Mouse (Mus musculus) kidney, postnatal 0 days (tissue): ENCODE results near the gene Creb3l4. TPM values are rescaled to one million over a fixed set of nuclear protein-coding genes. Genes with fewer than 3 reads are reported as not detected.

Experiments used
- ATAC-seq: fragments of 200-750 bp; cut with Nextera tagmentation; replicated peaks from 2 replicates; pipeline ENCODE4 v1.8.0; 2017; ENCODE audit warnings: low read depth, moderate number of reproducible peaks, moderate TSS enrichment, moderate library complexity; ENCODE audit not compliant: low FRiP score
- DNase-seq: peaks from one replicate; pipeline ENCODE4 v3.0.0-alpha.2; 2016; ENCODE audit warnings: low spot score
- H3K27ac ChIP-seq: fragments of 300-500 bp; sonication (generic); 2 replicates; pipeline ENCODE4 v1.5.1; 2014; ENCODE audit warnings: mild to moderate bottlenecking
- H3K27me3 ChIP-seq: fragments of 300-500 bp; sonication (generic); 2 replicates; pipeline ENCODE4 v1.6.1; 2014; ENCODE audit warnings: low read length, mixed read lengths; ENCODE audit not compliant: insufficient read depth
- H3K36me3 ChIP-seq: fragments of 300-500 bp; sonication (generic); 2 replicates; pipeline ENCODE4 v1.6.1; 2014; ENCODE audit warnings: low read length, mixed read lengths; ENCODE audit not compliant: insufficient read depth
- H3K4me1 ChIP-seq: fragments of 300-500 bp; sonication (generic); replicated peaks from 2 replicates; pipeline ENCODE4 v1.6.1; 2014; ENCODE audit warnings: antibody characterized with exemption, low read length, mixed read lengths; ENCODE audit not compliant: insufficient read depth
- H3K4me2 ChIP-seq: fragments of 300-500 bp; sonication (generic); 2 replicates; pipeline ENCODE4 v1.6.1; 2014; ENCODE audit warnings: mild to moderate bottlenecking, low read length, moderate library complexity, mixed read lengths
- H3K4me3 ChIP-seq: fragments of 300-500 bp; sonication (generic); replicated peaks from 2 replicates; pipeline ENCODE4 v1.5.1; 2014; ENCODE audit warnings: low read depth, low read length
- H3K9ac ChIP-seq: fragments of 300-500 bp; sonication (generic); 2 replicates; pipeline ENCODE4 v1.6.1; 2014; ENCODE audit warnings: low read depth, low read length
- H3K9me3 ChIP-seq: fragments of 300-500 bp; sonication (generic); replicated peaks from 2 replicates; pipeline ENCODE4 v1.6.1; 2016; ENCODE audit warnings: low read length, inconsistent platforms, mixed read lengths
- CTCF ChIP-seq: IDR thresholded peaks from 2 replicates; pipeline ENCODE4 v1.5.1; 2016; ENCODE audit warnings: antibody characterized with exemption, low read depth, mild to moderate bottlenecking, moderate library complexity
- WGBS: fragments of 180-500 bp; shearing (Covaris S2); extraction: QIAGEN DNeasy Blood & Tissue Kit; methylation state at CpG from one replicate; pipeline ENCODE4 v1.1.7; 2014; 5-methylcytosine and 5-hydroxymethylcytosine counted together
- polyA plus RNA-seq: library from polyadenylated mRNA; unstranded; fragments of >200 nt; fragmentation: Nextera tagmentation; extraction: Ambion mirVana; gene quantifications from 2 replicates; pipeline ENCODE4 v1.2.1, GENCODE M21; 2015

Gene Creb3l4
- polyA plus RNA-seq, 1 experiment from 2014 or later, result 4.0 TPM

DNA sequence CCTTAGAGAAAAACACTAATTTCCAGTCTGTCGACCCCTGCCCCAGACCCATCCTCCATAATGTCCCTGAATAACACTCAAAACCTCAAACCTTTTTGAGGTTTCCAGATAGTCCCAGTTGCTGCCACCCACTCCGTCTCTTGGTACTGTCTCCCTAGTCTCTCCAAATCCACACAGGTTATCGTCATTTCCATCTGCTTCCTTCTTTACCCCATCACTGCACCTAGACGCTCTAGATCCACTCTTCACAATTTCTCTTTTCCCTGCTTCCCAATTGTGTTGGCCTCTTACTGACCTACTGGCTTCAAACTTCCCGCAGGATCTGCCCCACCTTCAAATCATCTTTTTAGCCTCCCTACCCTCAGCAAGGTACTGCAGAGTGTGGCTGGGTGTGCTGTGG lies 22.2 kb downstream of the Creb3l4 start:
- H3K9me3 ChIP-seq, result no peaks in the 10 kb centered on the region
- no peak for ATAC-seq
- 11% methylated on average over 5 of the region's 5 CpGs for WGBS
- TF ChIP-seq CTCF, result no peak
- DNase-seq, result no peak
- H3K36me3 ChIP-seq, result peaks cover 12% of the 10 kb centered on the region
- H3K4me2 ChIP-seq, result peak overlapping the region; percentile 77
- peak overlapping the region; percentile 84 for H3K27ac ChIP-seq
- peak overlapping the region; percentile 73 for H3K9ac ChIP-seq
- H3K27me3 ChIP-seq, result no peaks in the 10 kb centered on the region
- H3K4me3 ChIP-seq, result peak overlapping the region; percentile 51
- H3K4me1 ChIP-seq, result peaks cover 13% of the 10 kb centered on the region; the same call in 1 of the 2 replicates

DNA sequence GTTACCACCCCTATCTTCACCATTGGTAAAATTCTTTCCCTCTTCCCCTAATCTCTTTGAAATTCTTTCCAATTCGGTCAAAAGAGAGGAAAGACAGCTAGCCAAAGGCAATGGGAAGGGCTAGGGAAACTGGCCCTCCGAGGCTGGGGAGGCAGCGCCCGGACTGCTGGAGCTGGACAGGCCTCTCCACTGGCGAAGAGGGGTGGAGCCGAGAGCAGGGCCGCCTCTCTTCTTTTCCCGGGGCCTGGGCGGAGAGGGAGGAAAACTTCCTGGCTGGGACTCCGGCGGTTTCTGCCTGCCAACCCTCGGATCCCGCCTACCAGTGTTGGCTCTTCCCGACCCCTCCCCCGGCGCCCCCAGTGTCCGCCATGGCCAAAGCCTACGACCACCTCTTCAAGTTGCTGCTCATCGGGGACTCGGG lies 22.8 kb downstream of the Creb3l4 start:
- H3K4me2 ChIP-seq, result peak overlapping the region; percentile 77
- no peaks in the 10 kb centered on the region for H3K9me3 ChIP-seq
- peak overlapping the region; percentile 51 for H3K4me3 ChIP-seq
- DNase-seq (peak; percentile 88), ATAC-seq (peak; percentile 76)
- H3K4me1 ChIP-seq, result peaks cover 13% of the 10 kb centered on the region; the same call in 1 of the 2 replicates
- peak overlapping the region; percentile 73 for H3K9ac ChIP-seq
- H3K36me3 ChIP-seq, result peaks cover 12% of the 10 kb centered on the region
- no peaks in the 10 kb centered on the region for H3K27me3 ChIP-seq
- H3K27ac ChIP-seq, result peak overlapping the region; percentile 84
- under 1% methylated on average over 18 of the region's 20 CpGs for WGBS
- no peak; the same call in 1 of the 2 replicates for TF ChIP-seq CTCF

DNA sequence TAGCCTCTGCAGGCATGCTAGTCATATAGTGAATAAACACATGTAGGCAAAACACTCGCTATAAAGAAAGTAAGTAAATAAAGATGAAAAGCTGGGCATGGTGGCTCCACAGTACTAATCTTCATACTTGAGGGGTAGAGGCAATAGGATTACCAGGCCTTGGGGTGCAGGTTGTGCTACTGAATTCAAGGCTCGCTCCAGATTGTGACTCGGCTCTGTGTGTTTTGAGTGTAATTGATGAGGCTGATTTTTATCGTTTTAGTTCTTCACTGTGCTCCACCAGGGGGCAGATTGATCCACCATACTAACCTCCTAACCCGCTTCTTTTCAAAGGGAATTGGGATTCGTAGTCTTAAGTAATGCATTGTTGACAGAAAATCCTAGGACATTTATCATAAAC lies 23.2 kb downstream of the Creb3l4 start:
- Histone ChIP-seq H3K27me3 (no peaks in the 10 kb centered on the region), H3K4me3 (peak overlapping the region; percentile 51), H3K27ac (peak overlapping the region; percentile 84), H3K9me3 (no peaks in the 10 kb centered on the region), H3K4me2 (peak overlapping the region; percentile 77), H3K36me3 (peaks cover 12% of the 10 kb centered on the region), H3K9ac (no peak overlapping the region), H3K4me1 (peaks cover 13% of the 10 kb centered on the region; the same call in 1 of the 2 replicates)
- 8% methylated on average over 6 of the region's 6 CpGs for WGBS
- DNase-seq (peak; percentile 88), ATAC-seq (no peak)
- TF ChIP-seq CTCF, result peak; percentile 84

DNA sequence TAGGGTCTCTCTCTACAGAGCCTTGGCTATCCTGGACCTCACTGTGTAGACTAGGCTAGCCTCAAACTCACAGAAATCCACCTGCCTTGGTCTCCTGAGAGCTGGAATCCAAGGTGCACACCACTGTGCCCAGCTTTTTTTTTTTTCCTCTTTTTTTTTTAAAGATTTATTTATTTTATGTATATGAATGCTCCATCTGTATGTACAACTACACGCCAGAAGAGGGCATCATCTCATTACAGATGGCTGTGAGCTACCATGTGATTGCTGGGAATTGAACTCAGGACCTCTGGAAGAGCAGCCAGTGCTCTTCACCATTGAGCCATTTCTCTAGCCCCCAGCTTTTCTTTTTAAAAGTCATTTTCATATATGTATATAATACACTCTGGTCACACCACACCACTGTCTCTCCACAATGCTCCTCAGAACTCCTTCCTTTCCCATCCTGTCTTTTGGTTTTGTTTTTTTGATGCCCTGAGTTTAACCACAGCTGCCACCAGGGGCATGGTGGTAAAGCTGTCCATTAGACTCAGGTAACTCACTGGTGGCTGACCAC lies 27.4 kb downstream of the Creb3l4 start:
- Histone ChIP-seq H3K27ac (no peak overlapping the region), H3K9ac (no peak overlapping the region), H3K27me3 (no peaks in the 10 kb centered on the region), H3K9me3 (no peaks in the 10 kb centered on the region), H3K4me1 (0 out of 2 replicates have a peak, but pooled peaks cover 8% of the 10 kb centered on the region), H3K4me3 (no peak overlapping the region), H3K36me3 (0 out of 2 replicates have a peak, but pooled peaks cover 6% of the 10 kb centered on the region), H3K4me2 (no peak overlapping the region)
- peak; percentile 46 for TF ChIP-seq CTCF
- DNase-seq, result no peak
- no peak for ATAC-seq
- 39% methylated on average over 1 of the region's 1 CpGs for WGBS

DNA sequence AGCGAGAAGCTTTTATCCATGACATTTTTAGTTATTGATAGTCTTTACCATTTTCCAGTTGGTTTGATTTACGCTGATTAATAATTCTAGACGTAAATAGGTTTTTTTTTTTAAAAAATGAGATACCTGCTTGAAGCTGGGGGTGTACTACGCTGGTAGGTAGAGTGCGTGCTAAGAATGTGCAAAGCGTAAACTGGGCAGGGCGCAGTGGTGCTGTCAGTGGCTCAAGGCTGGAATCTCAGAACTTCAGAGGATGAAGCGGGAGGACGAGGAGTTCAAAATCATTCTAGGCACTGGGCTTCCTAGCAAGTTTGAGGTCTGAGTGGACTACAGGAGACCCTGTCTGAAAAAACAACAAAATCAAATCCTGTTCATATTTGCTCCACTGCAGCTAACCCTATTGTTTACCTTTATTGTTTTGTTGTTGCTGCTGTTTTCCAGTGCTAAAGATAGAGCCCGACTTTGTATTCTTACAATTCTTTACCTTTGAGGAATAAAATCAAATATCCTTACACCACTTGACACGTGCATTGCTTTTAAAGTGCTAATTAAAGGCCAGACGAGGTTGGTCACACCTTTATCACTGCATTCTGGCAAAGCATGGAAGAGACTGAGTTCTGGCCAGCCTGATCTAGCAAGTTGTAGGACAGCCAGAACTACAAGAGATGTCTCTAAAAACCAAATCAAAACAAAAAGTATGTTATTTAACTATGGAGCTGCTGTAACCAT lies 29.2 kb downstream of the Creb3l4 start:
- H3K4me3 ChIP-seq, result peak overlapping the region; percentile 93
- H3K4me2 ChIP-seq, result peak overlapping the region; percentile 64
- WGBS, result 13% methylated on average over 12 of the region's 12 CpGs
- no peak for ATAC-seq
- peak overlapping the region; percentile 19; the same call in 1 of the 2 replicates for H3K9ac ChIP-seq
- 0 out of 2 replicates have a peak overlapping the region, but pooled peaks have one; percentile 15 for H3K27ac ChIP-seq
- H3K27me3 ChIP-seq, result no peaks in the 10 kb centered on the region
- peaks cover 17% of the 10 kb centered on the region; the same call in 1 of the 2 replicates for H3K36me3 ChIP-seq
- H3K4me1 ChIP-seq, result 0 out of 2 replicates have a peak, but pooled peaks cover 7% of the 10 kb centered on the region
- no peaks in the 10 kb centered on the region for H3K9me3 ChIP-seq
- TF ChIP-seq CTCF, result no peak
- DNase-seq, result peak; percentile 44

DNA sequence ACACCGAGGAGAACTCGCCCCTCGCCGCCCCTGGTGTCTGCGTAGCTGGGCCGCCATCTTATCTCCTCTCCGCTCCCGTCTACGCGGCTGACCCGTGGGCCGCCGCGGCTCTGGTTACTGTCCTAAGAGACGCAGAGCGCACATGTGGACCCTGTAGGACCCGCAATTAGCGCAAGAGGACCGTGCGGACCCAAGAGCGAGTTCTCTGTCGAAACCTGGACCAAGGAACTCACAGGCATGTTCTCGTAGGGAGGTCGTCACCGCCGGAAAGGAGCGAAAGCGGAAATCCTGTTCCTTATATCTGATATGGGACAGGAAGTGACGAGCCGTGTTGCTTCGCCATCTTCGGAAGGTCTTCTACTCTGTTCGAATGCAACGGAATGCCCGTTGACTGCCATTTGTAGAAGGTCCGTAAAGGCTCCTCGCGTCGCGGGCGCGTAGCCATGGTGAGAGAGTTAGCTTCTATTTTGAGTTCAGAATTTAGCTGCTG lies 29.9 kb downstream of the Creb3l4 start, which contains the start of the genes Rps27 and Rab13:
Rps27 (minus strand) TSS at position 275 of the 490 bp plus-strand sequence.
Rab13 (plus strand) TSS at position 319 of the 490 bp plus-strand sequence.
- TF ChIP-seq CTCF, result no peak
- H3K9me3 ChIP-seq, result no peaks in the 10 kb centered on the region
- peak within 1 kb of the TSS; percentile 89 for H3K27ac ChIP-seq
- H3K4me3 ChIP-seq, result peak within 1 kb of the TSS; percentile 93
- H3K27me3 ChIP-seq, result no peaks in the 10 kb centered on the region
- DNase-seq, result peak; percentile 98
- H3K4me2 ChIP-seq, result peak within 1 kb of the TSS; percentile 93
- ATAC-seq, result peak; percentile 90
- WGBS, result under 1% methylated on average over 42 of the region's 42 CpGs
- H3K4me1 ChIP-seq, result 0 out of 2 replicates have a peak, but pooled peaks cover 7% of the 10 kb centered on the region
- peak within 1 kb of the TSS; percentile 94 for H3K9ac ChIP-seq
- H3K36me3 ChIP-seq, result peaks cover 24% of the 10 kb centered on the region
